Mouse (Mus musculus): ENCODE measurements around the gene Osbp2. TPM values are rescaled to one million over a fixed set of nuclear protein-coding genes. Genes with fewer than 3 reads are reported as not detected.

The Osbp2 gene
- polyA plus RNA-seq, 1 experiment = 2.1 TPM

GRCm38 (mm10) chr11:3860361-3860760 is 3.3 kb downstream of the Osbp2 start:
- Histone ChIP-seq H3K36me3 (ENCODE audit: control insufficient read depth, insufficient read depth) (no peaks in the 10 kb centered on the region), H3K27me3 (ENCODE audit: control insufficient read depth, insufficient read depth, insufficient read length) (no peaks in the 10 kb centered on the region), H3K79me2 (ENCODE audit: control insufficient read depth, insufficient read depth) (no peaks in the 10 kb centered on the region), H3ac (ENCODE audit: control insufficient read depth, insufficient read length, low read depth) (no peak overlapping the region), H3K4me3 (ENCODE audit: insufficient read depth, poor library complexity, severe bottlenecking) (no peak overlapping the region), H3K79me3 (ENCODE audit: low read depth) (no peaks in the 10 kb centered on the region)
- TF ChIP-seq MAX (IDR thresholded peaks at IDR 0.05) (peak; percentile 58), FOSL1 (IDR thresholded peaks at IDR 0.05; ENCODE audit: insufficient read depth, low read length, poor library complexity, severe bottlenecking) (no peak), MYOD1 (IDR thresholded peaks at IDR 0.05; ENCODE audit: control insufficient read depth, insufficient read length, low read depth) (no peak), CTCF (IDR thresholded peaks at IDR 0.05; ENCODE audit: control insufficient read depth, insufficient read depth, insufficient read length) (no peak), MYOG (IDR thresholded peaks at IDR 0.05; ENCODE audit: control insufficient read depth, extremely low read depth, insufficient read length) (no peak), CEBPB (IDR thresholded peaks at IDR 0.05; ENCODE audit: low read depth) (no peak), USF1 (IDR thresholded peaks at IDR 0.05; ENCODE audit: low read depth) (peak; percentile 10)

- Histone ChIP-seq H3K36me3 (ENCODE audit: control insufficient read depth, insufficient read depth) (no peaks in the 10 kb centered on the region), H3K27me3 (ENCODE audit: control insufficient read depth, insufficient read depth, insufficient read length) (no peaks in the 10 kb centered on the region), H3K4me3 (ENCODE audit: insufficient read depth, poor library complexity, severe bottlenecking) (no peak overlapping the region), H3ac (ENCODE audit: control insufficient read depth, insufficient read length, low read depth) (no peak overlapping the region), H3K79me3 (ENCODE audit: low read depth) (no peaks in the 10 kb centered on the region), H3K79me2 (ENCODE audit: control insufficient read depth, insufficient read depth) (no peaks in the 10 kb centered on the region)
- no peak for TF ChIP-seq MYOD1 (IDR thresholded peaks at IDR 0.05; ENCODE audit: control insufficient read depth, insufficient read length, low read depth)
- TF ChIP-seq FOSL1 (IDR thresholded peaks at IDR 0.05; ENCODE audit: insufficient read depth, low read length, poor library complexity, severe bottlenecking) = peak; percentile 57
- TF ChIP-seq USF1 (IDR thresholded peaks at IDR 0.05; ENCODE audit: low read depth) = no peak
These were observed 3.9 kb downstream of the Osbp2 start for GRCm38 (mm10) chr11:3859778-3860177.

- H3K27me3 ChIP-seq (ENCODE audit: control insufficient read depth, insufficient read depth, insufficient read length) = no peaks in the 10 kb centered on the region
- H3K79me3 ChIP-seq (ENCODE audit: low read depth) = no peaks in the 10 kb centered on the region
- no peak overlapping the region for H3K4me3 ChIP-seq (ENCODE audit: insufficient read depth, poor library complexity, severe bottlenecking)
- no peaks in the 10 kb centered on the region for H3K36me3 ChIP-seq (ENCODE audit: control insufficient read depth, insufficient read depth)
- H3ac ChIP-seq (ENCODE audit: control insufficient read depth, insufficient read length, low read depth) = no peak overlapping the region
- no peak for TF ChIP-seq MYOG (IDR thresholded peaks at IDR 0.05; ENCODE audit: control insufficient read depth, extremely low read depth, insufficient read length)
- TF ChIP-seq CTCF (IDR thresholded peaks at IDR 0.05; ENCODE audit: control insufficient read depth, insufficient read depth, insufficient read length) = no peak
- TF ChIP-seq FOSL1 (IDR thresholded peaks at IDR 0.05; ENCODE audit: insufficient read depth, low read length, poor library complexity, severe bottlenecking) = no peak
- no peak for TF ChIP-seq MAX (IDR thresholded peaks at IDR 0.05)
- no peak for TF ChIP-seq USF1 (IDR thresholded peaks at IDR 0.05; ENCODE audit: low read depth)
- TF ChIP-seq MYOD1 (IDR thresholded peaks at IDR 0.05; ENCODE audit: control insufficient read depth, insufficient read length, low read depth) = no peak
- TF ChIP-seq CEBPB (IDR thresholded peaks at IDR 0.05; ENCODE audit: low read depth) = no peak
- no peaks in the 10 kb centered on the region for H3K79me2 ChIP-seq (ENCODE audit: control insufficient read depth, insufficient read depth)
These were observed 5.8 kb downstream of the Osbp2 start for GRCm38 (mm10) chr11:3857902-3858301.

- TF ChIP-seq MYOD1 (IDR thresholded peaks at IDR 0.05; ENCODE audit: control insufficient read depth, insufficient read length, low read depth) = no peak
- no peak for TF ChIP-seq MAX (IDR thresholded peaks at IDR 0.05)
- no peak for TF ChIP-seq FOSL1 (IDR thresholded peaks at IDR 0.05; ENCODE audit: insufficient read depth, low read length, poor library complexity, severe bottlenecking)
- Histone ChIP-seq H3K79me3 (ENCODE audit: low read depth) (no peaks in the 10 kb centered on the region), H3K36me3 (ENCODE audit: control insufficient read depth, insufficient read depth) (no peaks in the 10 kb centered on the region)
These were observed 7.9 kb downstream of the Osbp2 start for GRCm38 (mm10) chr11:3855846-3856245.

GRCm38 (mm10) chr11:3854156-3854555 is 9.5 kb downstream of the Osbp2 start:
- Histone ChIP-seq H3K79me2 (ENCODE audit: control insufficient read depth, insufficient read depth) (no peaks in the 10 kb centered on the region), H3K27me3 (ENCODE audit: control insufficient read depth, insufficient read depth, insufficient read length) (no peaks in the 10 kb centered on the region), H3K79me3 (ENCODE audit: low read depth) (no peaks in the 10 kb centered on the region), H3K36me3 (ENCODE audit: control insufficient read depth, insufficient read depth) (no peaks in the 10 kb centered on the region), H3K4me3 (ENCODE audit: insufficient read depth, poor library complexity, severe bottlenecking) (no peak overlapping the region), H3ac (ENCODE audit: control insufficient read depth, insufficient read length, low read depth) (no peak overlapping the region)
- TF ChIP-seq MAX (IDR thresholded peaks at IDR 0.05) = no peak
- no peak for TF ChIP-seq USF1 (IDR thresholded peaks at IDR 0.05; ENCODE audit: low read depth)
- no peak for TF ChIP-seq MYOG (IDR thresholded peaks at IDR 0.05; ENCODE audit: control insufficient read depth, extremely low read depth, insufficient read length)
- no peak for TF ChIP-seq CEBPB (IDR thresholded peaks at IDR 0.05; ENCODE audit: low read depth)
- TF ChIP-seq CTCF (IDR thresholded peaks at IDR 0.05; ENCODE audit: control insufficient read depth, insufficient read depth, insufficient read length) = no peak
- no peak for TF ChIP-seq MYOD1 (IDR thresholded peaks at IDR 0.05; ENCODE audit: control insufficient read depth, insufficient read length, low read depth)
- no peak for TF ChIP-seq FOSL1 (IDR thresholded peaks at IDR 0.05; ENCODE audit: insufficient read depth, low read length, poor library complexity, severe bottlenecking)

More at GRCm38 (mm10) chr11:3855846-3856245, 7.9 kb downstream of the Osbp2 start:
- Histone ChIP-seq H3K79me2 (ENCODE audit: control insufficient read depth, insufficient read depth) (no peaks in the 10 kb centered on the region), H3K27me3 (ENCODE audit: control insufficient read depth, insufficient read depth, insufficient read length) (no peaks in the 10 kb centered on the region), H3ac (ENCODE audit: control insufficient read depth, insufficient read length, low read depth) (no peak overlapping the region), H3K4me3 (ENCODE audit: insufficient read depth, poor library complexity, severe bottlenecking) (no peak overlapping the region)

- Histone ChIP-seq H3K27me3 (ENCODE audit: control insufficient read depth, insufficient read depth, insufficient read length) (no peaks in the 10 kb centered on the region), H3K79me3 (ENCODE audit: low read depth) (no peaks in the 10 kb centered on the region), H3K4me3 (ENCODE audit: insufficient read depth, poor library complexity, severe bottlenecking) (no peak overlapping the region), H3K36me3 (ENCODE audit: control insufficient read depth, insufficient read depth) (no peaks in the 10 kb centered on the region), H3K79me2 (ENCODE audit: control insufficient read depth, insufficient read depth) (no peaks in the 10 kb centered on the region), H3ac (ENCODE audit: control insufficient read depth, insufficient read length, low read depth) (no peak overlapping the region)
- TF ChIP-seq FOSL1 (IDR thresholded peaks at IDR 0.05; ENCODE audit: insufficient read depth, low read length, poor library complexity, severe bottlenecking) = no peak
- TF ChIP-seq CTCF (IDR thresholded peaks at IDR 0.05; ENCODE audit: control insufficient read depth, insufficient read depth, insufficient read length) = no peak
- peak; percentile 92 for TF ChIP-seq CEBPB (IDR thresholded peaks at IDR 0.05; ENCODE audit: low read depth)
- peak; percentile 45 for TF ChIP-seq MYOD1 (IDR thresholded peaks at IDR 0.05; ENCODE audit: control insufficient read depth, insufficient read length, low read depth)
These were observed 10.1 kb downstream of the Osbp2 start for GRCm38 (mm10) chr11:3853481-3854034.

All from C2C12 (cell line).